Mouse (Mus musculus): ENCODE data around the gene Htr6. TPM values are rescaled to one million over a fixed set of nuclear protein-coding genes. Genes with fewer than 3 reads are reported as not detected.

Gene Htr6
- polyA plus RNA-seq, 1 experiment from 2014 or later: not detected

DNA sequence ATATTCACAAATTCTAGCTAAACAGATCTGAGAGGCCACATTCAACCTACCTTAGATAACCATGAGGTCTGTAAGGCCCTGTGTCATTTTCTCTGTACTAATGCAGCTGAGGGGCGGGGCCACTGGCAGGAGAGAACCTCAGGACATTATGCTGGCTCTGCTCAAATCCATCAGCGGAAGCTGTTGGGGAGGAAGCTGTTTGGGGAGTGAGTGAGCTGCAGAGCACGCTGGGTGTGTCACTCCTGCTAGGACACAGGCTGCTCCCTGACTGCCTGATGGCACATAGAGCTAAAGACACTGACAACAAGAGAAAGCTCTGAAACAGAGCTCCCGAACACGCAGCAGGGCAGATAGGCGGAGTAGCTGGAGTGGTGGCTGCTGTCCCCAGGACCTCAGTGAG lies 44.7 kb downstream of the Htr6 start:
- Histone ChIP-seq H3K36me3 (no peaks in the 10 kb centered on the region), H3K9ac (no peak overlapping the region), H3K4me1 (replicated peaks) (peaks cover 23% of the 10 kb centered on the region), H3K27ac (no peak overlapping the region), H3K4me3 (no peak overlapping the region), H3K4me2 (no peak overlapping the region), H3K27me3 (no peaks in the 10 kb centered on the region), H3K9me3 (replicated peaks) (no peaks in the 10 kb centered on the region)
- ATAC-seq (replicated peaks; ENCODE audit: insufficient number of reproducible peaks, insufficient read depth, low FRiP score, low read depth): no peak
- 57% methylated on average over 6 of the region's 6 CpGs for WGBS

DNA sequence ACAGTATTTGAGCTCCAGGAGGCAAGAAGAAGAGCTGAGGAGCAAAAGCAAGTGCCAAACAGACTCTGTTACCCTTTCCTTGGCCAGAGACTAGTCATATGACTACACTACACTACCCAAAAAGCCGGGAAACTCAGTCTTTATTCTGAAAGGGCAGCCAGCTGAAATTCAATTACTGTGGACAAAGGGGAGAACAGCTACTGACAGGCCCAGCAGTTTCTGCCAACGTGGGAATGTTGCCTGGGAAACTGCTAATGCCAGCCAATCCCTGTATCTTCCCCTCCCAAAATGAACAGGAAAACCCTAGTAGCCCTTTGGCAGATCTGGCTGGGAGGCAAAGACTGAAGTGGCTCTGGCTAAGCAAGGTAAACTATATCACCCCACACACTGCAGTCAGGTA lies 51.0 kb downstream of the Htr6 start:
- no peak for ATAC-seq (replicated peaks; ENCODE audit: insufficient number of reproducible peaks, insufficient read depth, low FRiP score, low read depth)
- H3K36me3 ChIP-seq: no peaks in the 10 kb centered on the region
- no peak overlapping the region for H3K4me3 ChIP-seq
- no peaks in the 10 kb centered on the region for H3K27me3 ChIP-seq
- peaks cover 12% of the 10 kb centered on the region for H3K4me1 ChIP-seq (replicated peaks)
- no peak overlapping the region for H3K9ac ChIP-seq
- WGBS: 28% methylated on average over 2 of the region's 2 CpGs
- no peak overlapping the region for H3K4me2 ChIP-seq
- no peaks in the 10 kb centered on the region for H3K9me3 ChIP-seq (replicated peaks)
- no peak overlapping the region for H3K27ac ChIP-seq

DNA sequence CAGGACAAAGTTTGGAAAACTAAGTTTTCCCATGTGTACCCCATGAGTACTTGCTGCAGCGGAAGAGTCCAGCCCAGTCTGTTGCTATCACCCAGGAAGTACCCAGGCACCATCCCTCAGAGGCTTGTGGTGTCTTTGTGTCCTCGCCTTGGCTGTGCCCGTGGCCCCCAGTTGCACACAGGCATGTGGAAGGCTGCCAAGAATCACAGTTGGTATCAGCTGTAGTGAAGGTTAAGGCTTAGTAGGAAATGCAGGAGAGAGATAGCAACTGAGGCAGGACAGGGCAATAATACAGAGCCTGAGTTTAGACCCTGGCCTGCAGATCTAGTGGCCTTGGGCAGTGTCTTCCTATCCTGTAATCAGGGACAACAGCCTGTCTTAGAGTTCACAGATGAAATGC lies 55.0 kb downstream of the Htr6 start:
- no peaks in the 10 kb centered on the region for H3K36me3 ChIP-seq
- 0 out of 2 replicates have a peak, but pooled peaks have one; percentile 42 for ATAC-seq (replicated peaks; ENCODE audit: insufficient number of reproducible peaks, insufficient read depth, low FRiP score, low read depth)
- WGBS: 33% methylated on average over 3 of the region's 3 CpGs
- no peak overlapping the region for H3K27ac ChIP-seq
- H3K4me1 ChIP-seq (replicated peaks): peaks cover 14% of the 10 kb centered on the region
- H3K4me3 ChIP-seq: no peak overlapping the region
- H3K27me3 ChIP-seq: no peaks in the 10 kb centered on the region
- H3K4me2 ChIP-seq: no peak overlapping the region
- no peaks in the 10 kb centered on the region for H3K9me3 ChIP-seq (replicated peaks)
- H3K9ac ChIP-seq: no peak overlapping the region

DNA sequence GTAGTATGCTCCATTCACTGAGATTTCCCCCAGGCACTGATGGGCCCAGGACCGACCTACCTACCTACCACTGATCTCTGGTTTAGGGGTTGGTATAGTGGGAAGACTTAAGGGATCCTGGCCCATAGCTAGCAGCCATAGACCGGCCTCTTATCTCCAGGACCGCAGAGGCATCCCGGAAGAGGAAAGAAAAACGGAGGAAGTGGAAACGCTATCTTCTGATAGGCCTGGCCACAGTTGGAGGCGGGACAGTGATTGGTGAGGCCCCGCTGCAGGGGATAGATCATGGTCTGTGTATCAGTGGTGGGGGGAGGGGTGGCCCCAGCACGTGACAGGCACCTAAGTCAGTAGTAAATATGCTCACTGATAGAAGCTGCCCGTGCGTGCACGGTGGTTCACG lies 56.0 kb downstream of the Htr6 start:
- Histone ChIP-seq H3K9me3 (replicated peaks) (no peaks in the 10 kb centered on the region; the same call in 1 of the 2 replicates), H3K27me3 (no peaks in the 10 kb centered on the region), H3K27ac (no peak overlapping the region), H3K36me3 (no peaks in the 10 kb centered on the region), H3K4me2 (no peak overlapping the region), H3K4me1 (replicated peaks) (peaks cover 14% of the 10 kb centered on the region), H3K9ac (no peak overlapping the region), H3K4me3 (no peak overlapping the region)
- WGBS: 40% methylated on average over 13 of the region's 13 CpGs
- ATAC-seq (replicated peaks; ENCODE audit: insufficient number of reproducible peaks, insufficient read depth, low FRiP score, low read depth): 0 out of 2 replicates have a peak, but pooled peaks have one; percentile 15

GRCm38 (mm10) chr4:139018976-139019375 lies 56.4 kb downstream of the Htr6 start:
- no peaks in the 10 kb centered on the region for H3K27me3 ChIP-seq
- no peak overlapping the region for H3K27ac ChIP-seq
- WGBS: 69% methylated on average over 4 of the region's 4 CpGs
- peaks cover 14% of the 10 kb centered on the region for H3K4me1 ChIP-seq (replicated peaks)
- H3K4me2 ChIP-seq: no peak overlapping the region
- H3K4me3 ChIP-seq: no peak overlapping the region
- no peak for ATAC-seq (replicated peaks; ENCODE audit: insufficient number of reproducible peaks, insufficient read depth, low FRiP score, low read depth)
- no peak overlapping the region for H3K9ac ChIP-seq
- H3K36me3 ChIP-seq: no peaks in the 10 kb centered on the region
- no peaks in the 10 kb centered on the region; the same call in 1 of the 2 replicates for H3K9me3 ChIP-seq (replicated peaks)

DNA sequence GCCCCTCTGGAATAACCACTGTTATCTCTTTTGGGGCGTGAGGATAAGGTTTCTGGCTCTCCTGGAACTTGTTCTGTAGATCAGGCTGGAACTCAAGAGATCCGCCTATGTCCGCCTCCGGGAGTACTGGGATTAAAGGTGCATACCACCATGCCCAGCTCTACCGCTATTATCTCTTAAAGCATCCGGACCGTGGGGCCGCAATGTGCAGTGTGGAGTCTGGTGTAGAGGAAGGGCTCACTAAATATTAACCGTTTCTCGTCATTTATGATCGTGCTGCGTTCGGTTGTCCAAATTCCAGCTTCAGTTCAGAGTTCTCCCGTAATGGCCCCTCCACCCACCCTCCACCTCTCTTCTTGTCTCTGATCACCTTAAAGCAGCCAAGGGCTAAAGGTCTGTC lies 57.0 kb downstream of the Htr6 start:
- no peak overlapping the region for H3K9ac ChIP-seq
- ATAC-seq (replicated peaks; ENCODE audit: insufficient number of reproducible peaks, insufficient read depth, low FRiP score, low read depth): no peak
- H3K4me1 ChIP-seq (replicated peaks): peaks cover 14% of the 10 kb centered on the region
- no peaks in the 10 kb centered on the region; the same call in 1 of the 2 replicates for H3K9me3 ChIP-seq (replicated peaks)
- no peaks in the 10 kb centered on the region for H3K36me3 ChIP-seq
- no peaks in the 10 kb centered on the region for H3K27me3 ChIP-seq
- no peak overlapping the region for H3K4me2 ChIP-seq
- no peak overlapping the region for H3K27ac ChIP-seq
- no peak overlapping the region for H3K4me3 ChIP-seq
- 66% methylated on average over 14 of the region's 14 CpGs for WGBS

DNA sequence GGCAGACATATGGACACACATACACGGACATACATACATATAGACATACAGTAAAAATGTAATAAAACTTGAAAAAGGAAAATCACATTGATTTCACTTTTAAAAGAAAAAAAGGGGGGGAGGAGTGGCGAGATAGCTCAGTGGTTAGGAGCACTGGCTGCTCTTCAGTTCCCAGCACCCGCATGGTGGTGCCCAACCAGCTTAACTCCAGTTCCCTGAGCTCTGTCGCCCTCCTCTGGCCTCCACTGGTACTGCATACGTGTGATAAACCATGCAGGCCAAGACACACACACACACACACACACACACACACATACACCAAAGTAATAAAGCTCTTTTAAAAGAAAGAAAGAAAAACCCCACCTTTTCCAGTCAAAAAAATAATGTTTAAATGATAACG lies 60.6 kb downstream of the Htr6 start:
- Histone ChIP-seq H3K4me2 (no peak overlapping the region), H3K9me3 (replicated peaks) (no peaks in the 10 kb centered on the region; the same call in 1 of the 2 replicates), H3K9ac (no peak overlapping the region), H3K4me1 (replicated peaks) (peaks cover 6% of the 10 kb centered on the region), H3K36me3 (no peaks in the 10 kb centered on the region), H3K4me3 (no peak overlapping the region), H3K27ac (no peak overlapping the region), H3K27me3 (no peaks in the 10 kb centered on the region)
- WGBS: 82% methylated on average over 6 of the region's 6 CpGs
- ATAC-seq (replicated peaks; ENCODE audit: insufficient number of reproducible peaks, insufficient read depth, low FRiP score, low read depth): no peak

DNA sequence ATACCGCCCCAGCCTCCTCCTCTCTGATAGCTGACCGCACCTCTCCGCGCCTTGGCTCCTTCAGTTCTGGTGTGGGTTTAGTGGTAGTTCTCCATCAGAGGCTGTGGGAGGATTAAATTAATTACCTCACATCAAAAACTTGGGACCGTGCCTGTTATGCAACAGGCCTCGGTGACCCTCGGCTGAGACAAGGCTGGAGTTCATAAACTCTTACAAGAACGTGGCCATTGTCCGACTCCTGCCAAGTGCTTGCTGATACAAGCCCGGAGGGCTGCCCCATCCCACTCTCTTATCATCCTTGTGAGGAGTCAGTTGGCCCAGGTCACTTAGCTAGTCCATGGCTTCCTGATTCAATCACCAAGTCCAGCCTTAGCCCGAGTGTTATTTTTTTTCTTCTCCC lies 62.1 kb downstream of the Htr6 start:
- no peak for ATAC-seq (replicated peaks; ENCODE audit: insufficient number of reproducible peaks, insufficient read depth, low FRiP score, low read depth)
- H3K36me3 ChIP-seq: no peaks in the 10 kb centered on the region
- 64% methylated on average over 11 of the region's 11 CpGs for WGBS
- no peaks in the 10 kb centered on the region; the same call in none of the 2 replicates for H3K4me1 ChIP-seq (replicated peaks)
- H3K27ac ChIP-seq: no peak overlapping the region
- no peaks in the 10 kb centered on the region for H3K27me3 ChIP-seq
- H3K9ac ChIP-seq: no peak overlapping the region
- H3K4me3 ChIP-seq: no peak overlapping the region
- no peaks in the 10 kb centered on the region; the same call in 1 of the 2 replicates for H3K9me3 ChIP-seq (replicated peaks)
- H3K4me2 ChIP-seq: no peak overlapping the region

- Histone ChIP-seq H3K9ac (no peak overlapping the region), H3K27me3 (no peaks in the 10 kb centered on the region), H3K27ac (no peak overlapping the region), H3K4me3 (no peak overlapping the region), H3K9me3 (replicated peaks) (no peaks in the 10 kb centered on the region; the same call in 1 of the 2 replicates), H3K4me1 (replicated peaks) (no peaks in the 10 kb centered on the region; the same call in 1 of the 2 replicates), H3K36me3 (no peaks in the 10 kb centered on the region), H3K4me2 (no peak overlapping the region)
- ATAC-seq (replicated peaks; ENCODE audit: insufficient number of reproducible peaks, insufficient read depth, low FRiP score, low read depth): no peak
- 87% methylated on average over 13 of the region's 13 CpGs for WGBS
These were observed 64.1 kb downstream of the Htr6 start for GRCm38 (mm10) chr4:139011201-139011702.

Other genes starting within 250 kb of the Htr6 start
- gene Pla2g5, start 212.1 kb downstream of the Htr6 start, polyA plus RNA-seq (2015; fragmentation: Nextera tagmentation; extraction: Ambion mirVana): 2.7 and 3.6 TPM in 2 replicates
- gene Gm13030, start 201.6 kb downstream of the Htr6 start, polyA plus RNA-seq (2015; fragmentation: Nextera tagmentation; extraction: Ambion mirVana): not detected in 2 replicates
- gene Pla2g2e, start 197.6 kb downstream of the Htr6 start, polyA plus RNA-seq (2015; fragmentation: Nextera tagmentation; extraction: Ambion mirVana): not detected in 2 replicates
- gene Otud3, start 161.6 kb downstream of the Htr6 start, polyA plus RNA-seq (2015; fragmentation: Nextera tagmentation; extraction: Ambion mirVana): 2.6 and 3.3 TPM in 2 replicates
- gene Rnf186, start 108.5 kb downstream of the Htr6 start, polyA plus RNA-seq (2015; fragmentation: Nextera tagmentation; extraction: Ambion mirVana): 0.13 and 0.29 TPM in 2 replicates
- gene Tmco4, start 102.7 kb downstream of the Htr6 start, polyA plus RNA-seq (2015; fragmentation: Nextera tagmentation; extraction: Ambion mirVana): 6.9 and 7.1 TPM in 2 replicates
- gene Nbl1, start 17.4 kb upstream of the Htr6 start, polyA plus RNA-seq (2015; fragmentation: Nextera tagmentation; extraction: Ambion mirVana): 21.4 and 34.5 TPM in 2 replicates
- gene Minos1, start 55.5 kb upstream of the Htr6 start, polyA plus RNA-seq (2015; fragmentation: Nextera tagmentation; extraction: Ambion mirVana): 589 and 818 TPM in 2 replicates
- 363 and 375 TPM in 2 replicates for gene Capzb, start 117.3 kb upstream of the Htr6 start, polyA plus RNA-seq (2015; fragmentation: Nextera tagmentation; extraction: Ambion mirVana)
- 6.8 and 9.6 TPM in 2 replicates for gene Pqlc2, start 235.1 kb upstream of the Htr6 start, polyA plus RNA-seq (2015; fragmentation: Nextera tagmentation; extraction: Ambion mirVana)
- 58.1 and 76.7 TPM in 2 replicates for gene Akr7a5, start 235.2 kb upstream of the Htr6 start, polyA plus RNA-seq (2015; fragmentation: Nextera tagmentation; extraction: Ambion mirVana)

Data from heart, embryonic 15.5 days (tissue).